ENCODE assay signal across 8 mouse cellular contexts in genomic region chr11:61504713-61505257, GRCm38 (mm10). TPM values are rescaled to one million over a fixed set of nuclear protein-coding genes. Genes with fewer than 3 reads are reported as not detected.
DNase-seq lines count a peak whose midpoint lies in the region; ATAC-seq and TF ChIP-seq lines count a peak whose summit lies in the region.

TSS of gene B9d1 (plus strand) at chr11:61505144.

- H3K27ac ChIP-seq in MEL (ENCODE audit: control insufficient read depth, low read depth, low read length): peak within 1 kb of the TSS; percentile 47
- peak within 1 kb of the TSS; percentile 68 for H3K27ac ChIP-seq in cerebellum, adult 2 months (ENCODE audit: insufficient read depth, low read length)
- H3K27ac ChIP-seq in forebrain, postnatal 0 days (ENCODE audit: low read depth, low read length): peak within 1 kb of the TSS; percentile 91
- H3K27ac ChIP-seq in lung, embryonic 15.5 days: peak within 1 kb of the TSS; percentile 77

- TF ChIP-seq EP300 in MEL (IDR thresholded peaks at IDR 0.05; ENCODE audit: low read depth in 1 of 2, low read length in 2 of 2): no peak

- WGBS in cerebellum, adult 2 months: under 1% methylated on average over 39 of the region's 39 CpGs
- under 1% methylated on average over 39 of the region's 39 CpGs for WGBS in forebrain, postnatal 0 days
- under 1% methylated on average over 39 of the region's 39 CpGs for WGBS in lung, embryonic 15.5 days

- H3K9ac ChIP-seq in MEL (ENCODE audit: control insufficient read depth, low read depth, low read length, poor library complexity, severe bottlenecking): peak within 1 kb of the TSS; percentile 80
- peak within 1 kb of the TSS; percentile 75 for H3K9ac ChIP-seq in forebrain, postnatal 0 days
- peak within 1 kb of the TSS; percentile 63 for H3K9ac ChIP-seq in lung, embryonic 15.5 days

- H3K36me3 ChIP-seq in MEL (ENCODE audit: control insufficient read depth in 1 of 2, insufficient read depth in 2 of 2, low read length in 2 of 2): peaks cover 0 to 3% of the 10 kb centered on the region in 2 experiments; a peak in 1 of 4 replicates
- 0 out of 2 replicates have a peak, but pooled peaks cover 1% of the 10 kb centered on the region for H3K36me3 ChIP-seq in forebrain, postnatal 0 days (ENCODE audit: insufficient read depth)
- no peaks in the 10 kb centered on the region for H3K36me3 ChIP-seq in lung, embryonic 15.5 days

- H3K4me2 ChIP-seq in forebrain, postnatal 0 days (ENCODE audit: low read depth): peak within 1 kb of the TSS; percentile 68
- H3K4me2 ChIP-seq in lung, embryonic 15.5 days: peak within 1 kb of the TSS; percentile 85

- peak; percentile 91 for ATAC-seq in forebrain, postnatal 0 days
- ATAC-seq in lung, embryonic 15.5 days (ENCODE audit: borderline replicate concordance, extremely low read depth, low FRiP score, low TSS enrichment): peak; percentile 91

- no peaks in the 10 kb centered on the region for H3K27me3 ChIP-seq in MEL (ENCODE audit: control insufficient read depth in 1 of 2, insufficient read depth in 2 of 2, low read length in 2 of 2)
- no peaks in the 10 kb centered on the region for H3K27me3 ChIP-seq in cerebellum, adult 2 months (ENCODE audit: control insufficient read depth, insufficient read depth, low read length)
- no peaks in the 10 kb centered on the region for H3K27me3 ChIP-seq in forebrain, postnatal 0 days (ENCODE audit: insufficient read depth, low read length)
- no peaks in the 10 kb centered on the region for H3K27me3 ChIP-seq in lung, embryonic 15.5 days

- H3K79me2 ChIP-seq in MEL (ENCODE audit: control insufficient read depth, insufficient read depth, low read length, poor library complexity): no peaks in the 10 kb centered on the region; the same call in 1 of the 2 replicates

- no peaks in the 10 kb centered on the region for H3K9me3 ChIP-seq in MEL (replicated peaks; ENCODE audit: insufficient read depth, low read length)
- H3K9me3 ChIP-seq in forebrain, postnatal 0 days (ENCODE audit: low read length): no peaks in the 10 kb centered on the region
- no peaks in the 10 kb centered on the region for H3K9me3 ChIP-seq in lung, embryonic 15.5 days

- DNase-seq in MEL (ENCODE audit: low read depth, low spot score): peak; percentile 99
- peak; percentile 98 to 99 for DNase-seq in cerebellum, adult 2 months
- peak; percentile 99 for DNase-seq in forebrain, postnatal 0 days
- peak; percentile 95 for DNase-seq in heart, postnatal 4 days
- peak; percentile 96 to 99 for DNase-seq in layer of hippocampus, adult 8-10 months (ENCODE audit: low spot score in 2 of 2)
- peak; percentile 90 for DNase-seq in ovary, adult 18-20 months (ENCODE audit: low spot score)
- DNase-seq in thymus, postnatal 0 days (ENCODE audit: low spot score): peak; percentile 97

- peak; percentile 91 to 100 (median 98) for TF ChIP-seq CTCF in MEL (IDR thresholded peaks at IDR 0.05 in 2 of 3, conservative IDR thresholded peaks at IDR 0.05 in 1 of 3; ENCODE audit: control insufficient read depth in 1 of 3, insufficient read depth in 1 of 3, low read depth in 2 of 3, low read length in 3 of 3, poor library complexity in 1 of 3, severe bottlenecking in 1 of 3)
- TF ChIP-seq CTCF in cerebellum, adult 2 months (IDR thresholded peaks at IDR 0.05; ENCODE audit: borderline replicate concordance, insufficient read depth, low read depth, low read length): peak; percentile 99
- TF ChIP-seq CTCF in forebrain, postnatal 0 days (IDR thresholded peaks at IDR 0.05; ENCODE audit: low read depth): peak; percentile 99

- H3K4me3 ChIP-seq in MEL (ENCODE audit: control insufficient read depth in 1 of 2, insufficient read depth in 1 of 2, low read depth in 2 of 2, low read length in 2 of 2): peak within 1 kb of the TSS; percentile 62 to 74
- peak within 1 kb of the TSS; percentile 62 for H3K4me3 ChIP-seq in cerebellum, adult 2 months (replicated peaks; ENCODE audit: insufficient read depth, low read depth, low read length)
- H3K4me3 ChIP-seq in forebrain, postnatal 0 days (ENCODE audit: low read depth, low read length): peak within 1 kb of the TSS; percentile 57
- H3K4me3 ChIP-seq in lung, embryonic 15.5 days: peak within 1 kb of the TSS; percentile 68

- TF ChIP-seq RAD21 in MEL (IDR thresholded peaks at IDR 0.05; ENCODE audit: low read depth, low read length): peak; percentile 100

- H3K4me1 ChIP-seq in MEL (ENCODE audit: control insufficient read depth in 1 of 2, insufficient read depth in 2 of 2, low read length in 2 of 2): peaks cover 0 to 12% of the 10 kb centered on the region in 2 experiments; a peak in 2 of 4 replicates
- H3K4me1 ChIP-seq in cerebellum, adult 2 months (ENCODE audit: control insufficient read depth, insufficient read depth, low read length): peaks cover 8% of the 10 kb centered on the region
- H3K4me1 ChIP-seq in forebrain, postnatal 0 days (ENCODE audit: insufficient read depth): peaks cover 13% of the 10 kb centered on the region
- H3K4me1 ChIP-seq in lung, embryonic 15.5 days: peaks cover 13% of the 10 kb centered on the region

- peak in 1 of 2 experiments; percentile 55; a peak in 1 of 4 replicates for TF ChIP-seq POLR2A in MEL (IDR thresholded peaks at IDR 0.05; ENCODE audit: control insufficient read depth in 1 of 2, insufficient read depth in 1 of 2, low read depth in 1 of 2, low read length in 2 of 2, poor library complexity in 1 of 2)
- TF ChIP-seq POLR2A in cerebellum, adult 2 months (IDR thresholded peaks at IDR 0.05; ENCODE audit: borderline replicate concordance, insufficient read depth, low read length): peak; percentile 38

TF ChIP-seq in MEL, 35 proteins besides CTCF, POLR2A, EP300 and RAD21 (continues in another document):
- TF ChIP-seq CHD2 (IDR thresholded peaks at IDR 0.05; ENCODE audit: low read length) (no peak), NRF1 (IDR thresholded peaks at IDR 0.05; ENCODE audit: insufficient read depth, low read depth, low read length, poor library complexity, severe bottlenecking) (peak; percentile 78), MAFK (IDR thresholded peaks at IDR 0.05; ENCODE audit: borderline replicate concordance, low read depth, low read length) (no peak), E2F4 (IDR thresholded peaks at IDR 0.05; ENCODE audit: borderline replicate concordance, low read depth, low read length) (0 out of 2 replicates have a peak, but pooled peaks have one; percentile 80), MEF2A (IDR thresholded peaks at IDR 0.05; ENCODE audit: extremely low read depth, insufficient replicate concordance, low read depth, low read length, poor library complexity, severe bottlenecking) (no peak), MXI1 (IDR thresholded peaks at IDR 0.05; ENCODE audit: low read depth, low read length) (peak; percentile 96), POLR2AphosphoS5 (IDR thresholded peaks at IDR 0.05; ENCODE audit: borderline replicate concordance, low read depth, low read length) (no peak), KAT2A (conservative IDR thresholded peaks at IDR 0.05; ENCODE audit: low read depth, low read length) (no peak; the same call in 1 of the 2 replicates), POLR2AphosphoS2 (IDR thresholded peaks at IDR 0.05; ENCODE audit: low read length) (no peak), MAX (IDR thresholded peaks at IDR 0.05; ENCODE audit: low read length) (peak; percentile 99), JUND (IDR thresholded peaks at IDR 0.05; ENCODE audit: low read depth, low read length) (no peak), CHD1 (IDR thresholded peaks at IDR 0.05; ENCODE audit: low read depth, low read length) (no peak), ZKSCAN1 (IDR thresholded peaks at IDR 0.05; ENCODE audit: low read depth, low read length) (no peak), SIN3A (IDR thresholded peaks at IDR 0.05; ENCODE audit: low read length) (peak; percentile 98), ZC3H11A (IDR thresholded peaks at IDR 0.05; ENCODE audit: low read depth, low read length) (peak; percentile 93), HCFC1 (IDR thresholded peaks at IDR 0.05; ENCODE audit: low read depth, low read length) (peak; percentile 90), USF2 (IDR thresholded peaks at IDR 0.05; ENCODE audit: borderline replicate concordance in 1 of 2, insufficient read depth in 1 of 2, low read depth in 1 of 2, low read length in 2 of 2) (peak; percentile 29 to 68; a peak in 2 of 4 replicates), BHLHE40 (IDR thresholded peaks at IDR 0.05; ENCODE audit: borderline replicate concordance, low read depth, low read length) (peak; percentile 98), TBP (IDR thresholded peaks at IDR 0.05; ENCODE audit: low read depth, low read length) (0 out of 2 replicates have a peak, but pooled peaks have one; percentile 18), GABPA (IDR thresholded peaks at IDR 0.05; ENCODE audit: low read depth, low read length) (no peak), TAL1 (IDR thresholded peaks at IDR 0.05; ENCODE audit: low read length) (no peak), ZNF384 (IDR thresholded peaks at IDR 0.05; ENCODE audit: low read depth, low read length) (no peak), UBTF (IDR thresholded peaks at IDR 0.05; ENCODE audit: borderline replicate concordance, insufficient read depth, low read depth, low read length) (no peak), MYB (IDR thresholded peaks at IDR 0.05; ENCODE audit: low read depth, low read length) (no peak), NELFE (IDR thresholded peaks at IDR 0.05; ENCODE audit: low read depth, low read length) (peak; percentile 44; the same call in 1 of the 2 replicates), MYC (IDR thresholded peaks at IDR 0.05; ENCODE audit: low read depth, low read length) (peak; percentile 97), TCF12 (IDR thresholded peaks at IDR 0.05; ENCODE audit: low read depth, low read length) (peak; percentile 51; the same call in 1 of the 2 replicates), GATA1 (IDR thresholded peaks at IDR 0.05; ENCODE audit: low read depth, low read length) (no peak), MAZ (IDR thresholded peaks at IDR 0.05; ENCODE audit: low read depth, low read length) (no peak), USF1 (IDR thresholded peaks at IDR 0.05; ENCODE audit: low read depth, low read length) (peak; percentile 95)

RNA-seq across cellular contexts. Expression of gene B9d1, which starts in this region (rescaled TPM):
- total RNA-seq in MEL (2012; rRNA removed): 27.2 and 29.5 TPM in 2 replicates
- 10 to 100 TPM in 1 of 2 experiments, not detected in 1; 22.5 TPM for polyA plus RNA-seq in MEL (2012; ENCODE audit: insufficient read depth in 1 of 2, insufficient read length in 2 of 2, low read depth in 1 of 2, low replicate concordance in 2 of 2, missing spikeins in 1 of 2)
- 36.2 and 40.7 TPM in 2 replicates for polyA plus RNA-seq in cerebellum, adult 2 months (2012; rRNA removed)
- total RNA-seq in forebrain, postnatal 0 days (2014; rRNA removed): 18.8 and 27.5 TPM in 2 replicates
- 25.4 and 26.8 TPM in 2 replicates for polyA plus RNA-seq in forebrain, postnatal 0 days (2015; fragmentation: Nextera tagmentation; extraction: Ambion mirVana)
- total RNA-seq in heart, postnatal 4 days (2021): 10 to 100 TPM in 1 of 2 experiments, 1 to 10 TPM in 1; 9.8 to 12.0 TPM
- 10 to 100 TPM; 43.1 to 52.1 (median 47.2) TPM for total RNA-seq in layer of hippocampus, adult 8-10 months (2022)
- 46.5 and 52.5 TPM in 2 replicates for polyA plus RNA-seq in lung, embryonic 15.5 days (2015; fragmentation: Nextera tagmentation; extraction: Ambion mirVana)
- polyA plus RNA-seq in thymus, postnatal 0 days (2015; fragmentation: Nextera tagmentation; extraction: Ambion mirVana): 6.7 and 8.9 TPM in 2 replicates

Comparison
In these comparisons a context has a peak if more than half of its experiments do, and no peak if none do; other contexts are left out.
1. Peak in every context shown above with its lines: DNase-seq, ATAC-seq, H3K4me3 ChIP-seq and H3K27ac ChIP-seq.